Mouse (Mus musculus): Measurements from ENCODE around the gene Il1rapl2. TPM values are rescaled to one million over a fixed set of nuclear protein-coding genes. Genes with fewer than 3 reads are reported as not detected.

Il1rapl2 gene
- polyA plus RNA-seq (2015; fragmentation: Nextera tagmentation; extraction: Ambion mirVana) = 0.18 and 0.34 TPM in 2 replicates

DNA sequence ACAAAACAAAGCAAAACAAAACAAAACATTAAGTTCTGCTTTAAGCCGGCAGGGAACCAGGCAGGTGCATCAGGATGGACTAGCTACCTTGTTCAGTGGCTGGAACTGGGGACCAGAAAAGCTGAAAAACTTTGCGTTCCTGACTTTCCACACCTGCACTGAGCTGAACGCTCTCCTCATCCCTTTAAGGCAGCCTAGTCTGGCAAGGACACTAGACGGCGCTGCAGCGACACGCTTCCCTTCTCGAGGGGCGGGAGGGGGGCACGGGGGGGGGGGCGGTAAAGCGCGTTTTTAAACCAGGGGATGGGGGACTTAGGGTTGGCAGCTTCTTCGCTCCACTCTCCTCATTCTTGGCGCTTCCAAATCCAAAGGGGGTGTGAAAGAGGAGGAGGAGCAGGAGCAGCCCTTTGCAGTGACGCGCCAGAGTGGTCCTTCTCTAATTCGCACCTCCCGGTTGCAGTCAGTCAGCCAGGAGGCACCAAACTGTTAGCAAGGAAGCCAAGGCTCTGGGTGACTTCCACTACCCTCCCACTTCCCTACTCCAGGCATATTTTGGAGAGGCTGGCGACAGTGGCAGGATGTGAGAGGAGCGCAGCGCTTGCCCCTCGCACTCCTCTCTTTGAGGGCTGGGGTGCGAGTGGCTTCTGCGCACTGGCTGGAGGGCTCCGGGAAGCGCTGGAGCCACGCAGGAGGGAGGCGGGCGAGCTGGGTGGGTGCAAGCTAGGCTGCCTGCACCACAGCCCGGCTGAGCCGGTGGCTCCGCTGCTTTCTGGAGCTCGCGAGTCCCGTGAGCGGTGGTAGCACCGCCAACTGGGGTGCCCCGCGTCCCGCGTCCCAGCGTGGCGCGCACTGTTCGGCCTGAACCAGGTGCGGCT is at the start of gene Il1rapl2:
TSS of gene Il1rapl2 (plus strand) at position 288 of the 875 bp plus-strand sequence.
- Histone ChIP-seq H3K4me3 (replicated peaks) (peak within 1 kb of the TSS; percentile 35), H3K4me1 (no peaks in the 10 kb centered on the region), H3K36me3 (no peaks in the 10 kb centered on the region), H3K4me2 (peak within 1 kb of the TSS; percentile 56), H3K9me3 (no peaks in the 10 kb centered on the region), H3K9ac (no peak within 1 kb of the TSS), H3K27me3 (replicated peaks) (peaks cover 35% of the 10 kb centered on the region), H3K27ac (no peak within 1 kb of the TSS)
- WGBS = 19% methylated on average over 39 of the region's 47 CpGs
- no peak for ATAC-seq (ENCODE audit: insufficient read depth, low FRiP score, low read depth)

GRCm38 (mm10) chrX:137548348-137548747 is 22.1 kb upstream of the Il1rapl2 start:
- no peaks in the 10 kb centered on the region for H3K36me3 ChIP-seq
- no peak for ATAC-seq (ENCODE audit: insufficient read depth, low FRiP score, low read depth)
- H3K9me3 ChIP-seq = no peaks in the 10 kb centered on the region
- H3K4me1 ChIP-seq = no peaks in the 10 kb centered on the region
- no peak overlapping the region for H3K4me2 ChIP-seq
- H3K4me3 ChIP-seq (replicated peaks) = no peak overlapping the region
- H3K9ac ChIP-seq = no peak overlapping the region
- 81% methylated on average over 2 of the region's 2 CpGs for WGBS
- no peaks in the 10 kb centered on the region for H3K27me3 ChIP-seq (replicated peaks)
- no peak overlapping the region for H3K27ac ChIP-seq

GRCm38 (mm10) chrX:137569472-137570188 is 778 bp upstream of the Il1rapl2 start:
- WGBS = 27% methylated on average over 21 of the region's 21 CpGs
- Histone ChIP-seq H3K4me2 (peak overlapping the region; percentile 56), H3K36me3 (no peaks in the 10 kb centered on the region), H3K9me3 (no peaks in the 10 kb centered on the region), H3K9ac (no peak overlapping the region), H3K4me1 (no peaks in the 10 kb centered on the region), H3K27ac (no peak overlapping the region), H3K4me3 (replicated peaks) (no peak overlapping the region), H3K27me3 (replicated peaks) (peaks cover 35% of the 10 kb centered on the region)
- ATAC-seq (ENCODE audit: insufficient read depth, low FRiP score, low read depth) = no peak

DNA sequence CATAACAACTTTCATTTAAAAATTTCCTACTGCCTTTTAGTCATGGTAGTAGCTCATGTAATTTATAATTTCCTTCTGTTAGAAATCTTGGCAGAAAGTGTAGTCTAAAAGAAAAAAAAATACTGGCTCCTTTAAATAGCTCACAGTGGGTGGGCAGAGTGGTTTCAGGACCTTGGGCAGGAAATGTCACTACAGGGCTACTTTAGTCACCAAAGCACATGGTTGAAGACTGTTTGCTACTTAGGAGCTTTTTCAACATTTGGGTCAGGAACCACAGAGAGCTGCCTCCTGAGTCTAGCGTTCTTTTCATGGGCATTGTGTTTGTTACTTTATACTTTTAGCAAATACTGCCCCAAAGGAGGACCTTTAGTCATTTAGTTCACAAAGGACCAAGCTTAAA is 12.2 kb downstream of the Il1rapl2 start:
- no peaks in the 10 kb centered on the region for H3K36me3 ChIP-seq
- no peak for ATAC-seq (ENCODE audit: insufficient read depth, low FRiP score, low read depth)
- no peak overlapping the region for H3K4me2 ChIP-seq
- no peaks in the 10 kb centered on the region for H3K4me1 ChIP-seq
- no peak overlapping the region for H3K9ac ChIP-seq
- H3K4me3 ChIP-seq (replicated peaks) = no peak overlapping the region
- WGBS = 24% methylated on average over 1 of the region's 1 CpGs
- H3K9me3 ChIP-seq = no peaks in the 10 kb centered on the region
- no peaks in the 10 kb centered on the region for H3K27me3 ChIP-seq (replicated peaks)
- H3K27ac ChIP-seq = no peak overlapping the region

DNA sequence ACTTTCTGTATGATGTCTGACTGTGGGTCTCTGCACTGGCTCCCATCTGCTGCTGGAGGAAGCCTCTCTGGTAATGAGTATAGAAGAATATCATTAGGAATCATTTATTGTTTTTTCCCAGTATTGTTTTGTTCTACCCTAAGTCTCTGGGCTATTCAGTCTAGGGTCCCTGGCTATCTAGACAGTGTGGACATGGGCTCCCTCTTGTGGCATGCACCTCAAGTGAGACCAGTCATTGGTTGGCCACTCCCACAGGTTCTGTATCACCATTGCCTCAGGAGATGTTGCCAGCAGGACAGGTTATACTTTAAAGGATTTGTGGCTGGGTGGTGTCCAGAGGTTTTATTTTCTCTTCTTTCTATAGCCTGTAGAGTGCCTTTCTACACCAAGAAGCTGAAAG is 50.3 kb downstream of the Il1rapl2 start:
- no peak for ATAC-seq (ENCODE audit: insufficient read depth, low FRiP score, low read depth)
- Histone ChIP-seq H3K9ac (no peak overlapping the region), H3K27me3 (replicated peaks) (no peaks in the 10 kb centered on the region), H3K4me3 (replicated peaks) (no peak overlapping the region), H3K27ac (no peak overlapping the region), H3K36me3 (no peaks in the 10 kb centered on the region), H3K9me3 (no peaks in the 10 kb centered on the region), H3K4me1 (no peaks in the 10 kb centered on the region), H3K4me2 (no peak overlapping the region)

GRCm38 (mm10) chrX:137667011-137667410 is 96.6 kb downstream of the Il1rapl2 start:
- no peak overlapping the region for H3K4me3 ChIP-seq (replicated peaks)

GRCm38 (mm10) chrX:137687974-137688373 is 117.6 kb downstream of the Il1rapl2 start:
- H3K9ac ChIP-seq = no peak overlapping the region
- no peaks in the 10 kb centered on the region for H3K27me3 ChIP-seq (replicated peaks)
- no peak overlapping the region for H3K4me2 ChIP-seq
- ATAC-seq (ENCODE audit: insufficient read depth, low FRiP score, low read depth) = no peak
- no peak overlapping the region for H3K4me3 ChIP-seq (replicated peaks)
- no peaks in the 10 kb centered on the region for H3K9me3 ChIP-seq
- no peaks in the 10 kb centered on the region for H3K4me1 ChIP-seq
- 76% methylated on average over 1 of the region's 1 CpGs for WGBS
- no peak overlapping the region for H3K27ac ChIP-seq
- no peaks in the 10 kb centered on the region for H3K36me3 ChIP-seq

More at GRCm38 (mm10) chrX:137667011-137667410, 96.6 kb downstream of the Il1rapl2 start:
- Histone ChIP-seq H3K27me3 (replicated peaks) (no peaks in the 10 kb centered on the region), H3K36me3 (no peaks in the 10 kb centered on the region), H3K9me3 (no peaks in the 10 kb centered on the region), H3K27ac (no peak overlapping the region), H3K9ac (no peak overlapping the region), H3K4me2 (no peak overlapping the region), H3K4me1 (no peaks in the 10 kb centered on the region)
- ATAC-seq (ENCODE audit: insufficient read depth, low FRiP score, low read depth) = no peak
- WGBS = 22% methylated on average over 2 of the region's 2 CpGs

GRCm38 (mm10) chrX:137700006-137700405 is 129.6 kb downstream of the Il1rapl2 start:
- no peak overlapping the region for H3K27ac ChIP-seq
- no peak overlapping the region for H3K4me2 ChIP-seq
- ATAC-seq (ENCODE audit: insufficient read depth, low FRiP score, low read depth) = no peak
- H3K9ac ChIP-seq = no peak overlapping the region
- no peaks in the 10 kb centered on the region for H3K27me3 ChIP-seq (replicated peaks)
- 84% methylated on average over 2 of the region's 2 CpGs for WGBS
- H3K4me3 ChIP-seq (replicated peaks) = no peak overlapping the region
- H3K4me1 ChIP-seq = no peaks in the 10 kb centered on the region
- no peaks in the 10 kb centered on the region for H3K36me3 ChIP-seq
- H3K9me3 ChIP-seq = no peaks in the 10 kb centered on the region

DNA sequence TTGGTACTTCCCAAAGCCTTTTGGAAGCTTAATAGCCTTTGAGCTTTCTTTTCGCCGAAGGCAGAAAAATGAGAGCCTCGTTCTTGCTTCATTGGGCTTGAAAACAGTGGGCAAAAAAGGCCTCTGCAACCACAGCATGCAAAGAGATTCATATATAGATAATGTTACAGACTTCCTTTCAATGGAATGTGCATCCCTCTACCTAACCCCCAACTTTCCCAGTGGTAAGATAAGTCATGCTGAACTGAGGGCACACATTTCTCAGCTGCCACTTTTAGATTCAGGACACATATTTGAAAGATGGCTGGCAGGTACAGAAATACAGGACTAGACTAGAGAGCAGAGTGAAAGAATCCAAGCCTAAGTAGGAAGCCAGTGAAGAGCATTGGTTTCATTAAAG is 185.1 kb downstream of the Il1rapl2 start:
- no peak overlapping the region for H3K9ac ChIP-seq
- H3K36me3 ChIP-seq = no peaks in the 10 kb centered on the region
- no peak overlapping the region for H3K4me3 ChIP-seq (replicated peaks)
- H3K9me3 ChIP-seq = no peaks in the 10 kb centered on the region
- 82% methylated on average over 3 of the region's 3 CpGs for WGBS
- ATAC-seq (ENCODE audit: insufficient read depth, low FRiP score, low read depth) = no peak
- no peaks in the 10 kb centered on the region for H3K4me1 ChIP-seq
- no peak overlapping the region for H3K27ac ChIP-seq
- no peaks in the 10 kb centered on the region for H3K27me3 ChIP-seq (replicated peaks)
- H3K4me2 ChIP-seq = no peak overlapping the region

DNA sequence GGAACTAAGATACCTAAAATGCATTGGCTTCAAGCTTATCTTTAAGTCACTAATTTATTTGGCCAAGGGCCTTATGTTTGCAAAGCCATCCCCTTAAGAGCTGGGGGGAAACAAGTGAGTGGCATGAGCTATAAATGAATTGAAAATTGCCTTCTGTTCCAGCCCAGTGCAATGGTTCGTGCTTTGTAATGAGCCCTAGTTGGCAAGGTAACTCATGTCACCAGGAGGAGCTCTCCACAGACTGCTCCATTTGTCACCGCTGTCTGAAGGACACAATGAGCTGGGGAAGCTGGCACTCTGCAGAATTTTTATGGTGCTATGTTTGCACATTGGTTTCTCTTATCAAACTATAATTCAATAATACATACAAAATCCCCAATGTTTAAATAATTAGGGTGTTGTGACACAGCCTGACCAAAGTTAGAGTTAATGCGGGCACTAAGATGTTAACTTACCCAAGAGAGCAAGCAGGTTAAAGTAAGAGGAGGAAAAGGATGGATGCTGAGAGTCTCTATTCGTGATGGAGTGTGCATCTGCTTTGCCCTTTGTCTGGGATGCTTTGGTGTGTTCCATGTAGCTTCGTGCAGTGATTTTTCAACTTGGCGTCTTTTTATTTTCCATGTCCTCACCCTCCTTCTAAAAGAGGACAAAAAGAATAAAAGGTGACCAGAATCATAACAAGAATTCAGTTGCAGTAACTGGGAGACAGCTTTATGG is 235.2 kb downstream of the Il1rapl2 start:
- Histone ChIP-seq H3K27me3 (replicated peaks) (no peaks in the 10 kb centered on the region), H3K4me1 (no peaks in the 10 kb centered on the region), H3K9ac (no peak overlapping the region), H3K27ac (no peak overlapping the region), H3K9me3 (no peaks in the 10 kb centered on the region), H3K4me3 (replicated peaks) (no peak overlapping the region), H3K4me2 (no peak overlapping the region), H3K36me3 (no peaks in the 10 kb centered on the region)
- ATAC-seq (ENCODE audit: insufficient read depth, low FRiP score, low read depth) = no peak
- 61% methylated on average over 6 of the region's 6 CpGs for WGBS

DNA sequence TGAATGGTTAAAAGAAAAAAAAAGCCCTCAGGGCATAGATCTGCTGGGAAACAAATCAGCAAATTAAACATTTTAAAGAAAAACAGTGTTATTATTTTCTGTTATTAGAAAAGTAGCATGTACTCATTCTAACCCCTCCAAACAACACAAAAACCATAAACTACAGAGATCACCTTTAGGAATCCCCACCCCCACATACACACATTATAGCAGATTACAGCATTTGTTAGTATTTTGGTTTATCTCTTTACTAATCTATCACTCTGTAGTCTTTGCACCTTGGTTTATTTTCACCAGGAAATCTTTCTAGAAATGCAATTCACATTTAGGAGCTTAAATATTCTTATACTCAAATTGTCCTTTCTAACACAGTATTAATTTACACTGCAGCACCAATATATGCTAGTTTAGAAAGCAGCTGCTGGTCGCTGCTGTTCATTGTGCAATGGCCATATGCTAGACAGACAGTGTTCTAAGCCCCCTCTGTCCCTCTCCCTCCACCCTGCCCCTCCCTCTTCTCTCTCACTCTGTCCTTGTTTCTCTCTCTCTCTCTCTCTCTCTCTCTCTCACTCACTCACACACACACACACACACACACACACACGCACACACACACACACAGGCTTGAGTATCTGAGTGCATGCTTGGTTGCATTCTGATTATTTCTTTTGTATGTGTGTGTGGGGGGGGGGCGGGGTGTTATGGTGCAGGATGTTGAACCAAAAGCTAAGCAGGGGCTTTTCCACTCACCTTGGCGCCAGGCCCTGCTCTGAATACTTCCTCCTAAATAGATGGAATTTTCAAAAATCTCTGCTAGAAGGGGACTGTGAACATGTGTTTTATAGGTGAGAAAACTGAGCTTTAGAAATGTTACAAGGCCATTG is 236.1 kb downstream of the Il1rapl2 start:
- no peak for ATAC-seq (ENCODE audit: insufficient read depth, low FRiP score, low read depth)
- H3K4me2 ChIP-seq = no peak overlapping the region
- H3K4me1 ChIP-seq = no peaks in the 10 kb centered on the region
- H3K36me3 ChIP-seq = no peaks in the 10 kb centered on the region
- H3K9me3 ChIP-seq = no peaks in the 10 kb centered on the region
- no peaks in the 10 kb centered on the region for H3K27me3 ChIP-seq (replicated peaks)
- no peak overlapping the region for H3K4me3 ChIP-seq (replicated peaks)
- H3K9ac ChIP-seq = no peak overlapping the region
- WGBS = 73% methylated on average over 4 of the region's 4 CpGs
- H3K27ac ChIP-seq = no peak overlapping the region
